Mouse (Mus musculus): Measurements from ENCODE around the gene Aurkb. TPM values are rescaled to one million over a fixed set of nuclear protein-coding genes. Genes with fewer than 3 reads are reported as not detected.
A peak's percentile ranks its signal among the peaks of the same experiment; 100 is the strongest.

Aurkb gene
- polyA plus RNA-seq, 2 experiments = 109 to 124 TPM

- Histone ChIP-seq H3K4me2 (replicated peaks; ENCODE audit: low read depth, low read length, severe bottlenecking) (peak overlapping the region; percentile 60), H3K4me3 (replicated peaks; ENCODE audit: low read length) (peak overlapping the region; percentile 62), H3K36me3 (ENCODE audit: control insufficient read depth, insufficient read depth, low read length) (peaks cover 26% of the 10 kb centered on the region), H3K9me3 (ENCODE audit: control insufficient read depth, low read length) (no peaks in the 10 kb centered on the region), H3K27me3 (ENCODE audit: control insufficient read depth, insufficient read depth, low read length) (no peaks in the 10 kb centered on the region), H3K9ac (ENCODE audit: low read depth, low read length, severe bottlenecking) (peak overlapping the region; percentile 62), H3K4me1 (ENCODE audit: control insufficient read depth, insufficient read depth, low read length) (peaks cover 30% of the 10 kb centered on the region), H3K27ac (replicated peaks; ENCODE audit: low read depth, low read length) (peak overlapping the region; percentile 89)
- no peak for ATAC-seq (ENCODE audit: low FRiP score, low read depth)
- no peak for DNase-seq (ENCODE audit: low spot score)
- no peak for TF ChIP-seq POLR2A (IDR thresholded peaks at IDR 0.05; ENCODE audit: borderline replicate concordance, extremely low read depth, insufficient read depth, insufficient read length)
- WGBS = 2% methylated on average over 27 of the region's 27 CpGs
Observed at GRCm38 (mm10) chr11:69095511-69096231, 50.2 kb downstream of the Aurkb start.

GRCm38 (mm10) chr11:69096360-69096986 lies 51.0 kb downstream of the Aurkb start:
- DNase-seq (ENCODE audit: low spot score) (no peak), ATAC-seq (ENCODE audit: low FRiP score, low read depth) (no peak)
- H3K4me3 ChIP-seq (replicated peaks; ENCODE audit: low read length) = peak overlapping the region; percentile 62
- H3K9me3 ChIP-seq (ENCODE audit: control insufficient read depth, low read length) = no peaks in the 10 kb centered on the region
- peak overlapping the region; percentile 43; the same call in 1 of the 2 replicates for H3K9ac ChIP-seq (ENCODE audit: low read depth, low read length, severe bottlenecking)
- H3K4me2 ChIP-seq (replicated peaks; ENCODE audit: low read depth, low read length, severe bottlenecking) = peak overlapping the region; percentile 60
- peaks cover 30% of the 10 kb centered on the region for H3K4me1 ChIP-seq (ENCODE audit: control insufficient read depth, insufficient read depth, low read length)
- TF ChIP-seq POLR2A (IDR thresholded peaks at IDR 0.05; ENCODE audit: borderline replicate concordance, extremely low read depth, insufficient read depth, insufficient read length) = no peak
- peaks cover 26% of the 10 kb centered on the region for H3K36me3 ChIP-seq (ENCODE audit: control insufficient read depth, insufficient read depth, low read length)
- no peaks in the 10 kb centered on the region for H3K27me3 ChIP-seq (ENCODE audit: control insufficient read depth, insufficient read depth, low read length)
- peak overlapping the region; percentile 89 for H3K27ac ChIP-seq (replicated peaks; ENCODE audit: low read depth, low read length)
- 6% methylated on average over 9 of the region's 9 CpGs for WGBS

GRCm38 (mm10) chr11:69096987-69097900 lies 51.8 kb downstream of the Aurkb start:
- Histone ChIP-seq H3K27me3 (ENCODE audit: control insufficient read depth, insufficient read depth, low read length) (no peaks in the 10 kb centered on the region), H3K9me3 (ENCODE audit: control insufficient read depth, low read length) (no peaks in the 10 kb centered on the region), H3K4me3 (replicated peaks; ENCODE audit: low read length) (peak overlapping the region; percentile 62), H3K27ac (replicated peaks; ENCODE audit: low read depth, low read length) (peak overlapping the region; percentile 89), H3K4me1 (ENCODE audit: control insufficient read depth, insufficient read depth, low read length) (peaks cover 30% of the 10 kb centered on the region), H3K36me3 (ENCODE audit: control insufficient read depth, insufficient read depth, low read length) (peaks cover 26% of the 10 kb centered on the region), H3K4me2 (replicated peaks; ENCODE audit: low read depth, low read length, severe bottlenecking) (peak overlapping the region; percentile 60), H3K9ac (ENCODE audit: low read depth, low read length, severe bottlenecking) (peak overlapping the region; percentile 43)
- DNase-seq (ENCODE audit: low spot score) (peak; percentile 97), ATAC-seq (ENCODE audit: low FRiP score, low read depth) (peak; percentile 48)
- no peak for TF ChIP-seq POLR2A (IDR thresholded peaks at IDR 0.05; ENCODE audit: borderline replicate concordance, extremely low read depth, insufficient read depth, insufficient read length)
- WGBS = 3% methylated on average over 28 of the region's 29 CpGs

- no peak for TF ChIP-seq POLR2A (IDR thresholded peaks at IDR 0.05; ENCODE audit: borderline replicate concordance, extremely low read depth, insufficient read depth, insufficient read length)
- H3K36me3 ChIP-seq (ENCODE audit: control insufficient read depth, insufficient read depth, low read length) = peaks cover 29% of the 10 kb centered on the region
- no peak for ATAC-seq (ENCODE audit: low FRiP score, low read depth)
- H3K9me3 ChIP-seq (ENCODE audit: control insufficient read depth, low read length) = no peaks in the 10 kb centered on the region
- 26% methylated on average over 8 of the region's 8 CpGs for WGBS
- H3K27me3 ChIP-seq (ENCODE audit: control insufficient read depth, insufficient read depth, low read length) = no peaks in the 10 kb centered on the region
- no peak for DNase-seq (ENCODE audit: low spot score)
- H3K4me2 ChIP-seq (replicated peaks; ENCODE audit: low read depth, low read length, severe bottlenecking) = peak overlapping the region; percentile 60
- H3K27ac ChIP-seq (replicated peaks; ENCODE audit: low read depth, low read length) = peak overlapping the region; percentile 89
- peaks cover 30% of the 10 kb centered on the region for H3K4me1 ChIP-seq (ENCODE audit: control insufficient read depth, insufficient read depth, low read length)
- H3K4me3 ChIP-seq (replicated peaks; ENCODE audit: low read length) = peak overlapping the region; percentile 62
- H3K9ac ChIP-seq (ENCODE audit: low read depth, low read length, severe bottlenecking) = peak overlapping the region; percentile 47; the same call in 1 of the 2 replicates
Observed at GRCm38 (mm10) chr11:69098039-69098761, 52.8 kb downstream of the Aurkb start.
